In the genomic region with DNA sequence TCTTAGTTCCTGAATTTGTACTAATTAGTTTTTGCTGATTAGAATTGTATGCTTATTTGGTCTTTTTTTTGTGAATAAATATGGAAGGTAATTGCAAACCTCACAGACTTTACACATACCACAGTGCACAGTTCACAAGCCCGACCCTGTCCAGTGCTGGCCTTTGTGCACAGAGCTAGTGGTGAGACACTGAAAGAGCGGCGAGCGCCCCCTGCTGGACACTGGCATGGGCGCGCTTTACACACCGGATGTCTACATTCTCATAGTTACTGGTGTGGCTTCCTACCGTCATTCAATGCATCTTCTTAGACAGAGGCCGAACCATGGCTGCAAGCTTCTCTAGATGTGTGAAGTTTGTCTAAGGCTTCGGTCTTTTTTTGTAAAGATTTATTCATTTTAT, we compare ENCODE assay signal across 8 mouse cellular contexts. TPM values are rescaled to one million over a fixed set of nuclear protein-coding genes. Genes with fewer than 3 reads are reported as not detected.
DNase-seq lines count a peak whose midpoint lies in the region; ATAC-seq lines count a peak whose summit lies in the region.

No protein-coding gene starts in this region.

- DNase-seq in heart, adult 18-20 months = peak; percentile 58 to 84
- DNase-seq in heart, postnatal 25 days (ENCODE audit: low spot score) = no peak
- peak; percentile 93 for DNase-seq in embryo, embryonic 10.5 days (ENCODE audit: low spot score)
- DNase-seq in gastrocnemius, postnatal 14 days = peak; percentile 70
- peak; percentile 51 for DNase-seq in kidney, adult 11 months
- DNase-seq in left cerebral cortex, postnatal 4 days = peak; percentile 89
- peak; percentile 31 for DNase-seq in skeletal muscle tissue, adult 2 months (ENCODE audit: low read depth, low spot score)

- H3K9ac ChIP-seq in midbrain, embryonic 12.5 days (replicated peaks) = no peak overlapping the region

- intact Hi-C loops in heart, postnatal 25 days (cut with DNase I) = no loop called here
- intact Hi-C loops in gastrocnemius, postnatal 14 days (cut with DNase I; ENCODE audit: low total_unique reads) = no loop called here
- intact Hi-C loops in left cerebral cortex, postnatal 4 days (cut with DNase I) = no loop called here

- peaks cover 40% of the 10 kb centered on the region for H3K27me3 ChIP-seq in midbrain, embryonic 12.5 days

- WGBS in midbrain, embryonic 12.5 days = 12% methylated on average over 10 of the region's 10 CpGs

- H3K4me2 ChIP-seq in midbrain, embryonic 12.5 days (replicated peaks) = no peak overlapping the region

- no peaks in the 10 kb centered on the region for H3K9me3 ChIP-seq in midbrain, embryonic 12.5 days

- no peak overlapping the region for H3K27ac ChIP-seq in midbrain, embryonic 12.5 days (replicated peaks)

- peaks cover 34% of the 10 kb centered on the region for H3K36me3 ChIP-seq in midbrain, embryonic 12.5 days

- ATAC-seq in midbrain, embryonic 12.5 days (ENCODE audit: low FRiP score, low read depth) = peak; percentile 87

- peaks cover 22% of the 10 kb centered on the region for H3K4me1 ChIP-seq in midbrain, embryonic 12.5 days

- H3K4me3 ChIP-seq in midbrain, embryonic 12.5 days = no peak overlapping the region

RNA-seq across cellular contexts. Expression of a gene that starts 51.8 kb away (rescaled TPM):
- total RNA-seq in heart, adult 18-20 months (2021) = 10 to 100 TPM; 16.8 to 16.9 TPM
- total RNA-seq in heart, postnatal 25 days (2021) = 10 to 100 TPM; 14.4 to 15.4 TPM
- total RNA-seq in gastrocnemius, postnatal 14 days (2021) = 1 to 10 TPM; 7.9 to 8.4 TPM
- total RNA-seq in left cerebral cortex, postnatal 4 days (2021) = 10 to 100 TPM; 25.5 to 27.0 TPM
- 19.9 TPM in 2 replicates for polyA plus RNA-seq in midbrain, embryonic 12.5 days (2016; fragmentation: Nextera tagmentation; extraction: Ambion mirVana)
